Mouse (Mus musculus): ENCODE measurements around the gene Olfr520. TPM values are rescaled to one million over a fixed set of nuclear protein-coding genes. Genes with fewer than 3 reads are reported as not detected.

Olfr520 gene
- total and polyA plus RNA-seq, 2 experiments from 2014 or later: not detected

DNA sequence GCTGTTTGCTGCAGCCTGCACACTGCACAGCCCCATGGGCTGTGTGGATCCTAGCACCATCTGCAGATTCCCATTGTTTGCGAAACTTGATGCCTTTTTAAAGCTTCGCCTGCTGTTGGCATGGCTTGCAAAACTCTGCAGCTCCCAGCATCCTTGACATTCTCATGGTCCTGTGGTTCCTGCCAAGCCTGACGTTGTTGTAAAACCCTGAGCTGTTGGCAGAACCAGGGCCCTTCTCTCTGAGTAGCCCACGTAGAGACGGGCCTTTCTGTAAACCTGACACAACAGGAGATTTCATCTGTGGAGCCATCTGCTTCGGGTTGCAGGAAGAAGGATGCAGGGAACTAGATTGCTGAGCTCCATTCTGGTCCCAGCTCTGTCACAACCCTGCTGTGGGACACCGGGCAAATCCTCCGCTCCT, 21.8 kb upstream of the Olfr520 start:
- Histone ChIP-seq H3K9me3 (ENCODE audit: low read length) (no peaks in the 10 kb centered on the region), H3K27me3 (ENCODE audit: insufficient read depth, low read length) (no peaks in the 10 kb centered on the region), H3K4me1 (ENCODE audit: insufficient read depth, low read length) (no peaks in the 10 kb centered on the region), H3K27ac (ENCODE audit: low read depth, low read length) (no peak overlapping the region), H3K4me3 (ENCODE audit: low read depth, low read length) (no peak overlapping the region), H3K9ac (replicated peaks; ENCODE audit: low read length, poor library complexity, severe bottlenecking) (no peak overlapping the region), H3K4me2 (ENCODE audit: low read depth, low read length, poor library complexity, severe bottlenecking) (no peak overlapping the region), H3K36me3 (ENCODE audit: insufficient read depth, low read length) (no peaks in the 10 kb centered on the region)
- ATAC-seq (ENCODE audit: low FRiP score): no peak
- DNase-seq (ENCODE audit: low spot score): peak; percentile 47
- WGBS: 66% methylated on average over 8 of the region's 8 CpGs
- TF ChIP-seq CTCF (IDR thresholded peaks at IDR 0.05): no peak

GRCm38 (mm10) chr7:99708750-99709149, 21.3 kb upstream of the Olfr520 start:
- Histone ChIP-seq H3K4me1 (ENCODE audit: insufficient read depth, low read length) (no peaks in the 10 kb centered on the region), H3K27me3 (ENCODE audit: insufficient read depth, low read length) (no peaks in the 10 kb centered on the region), H3K9ac (replicated peaks; ENCODE audit: low read length, poor library complexity, severe bottlenecking) (no peak overlapping the region), H3K4me2 (ENCODE audit: low read depth, low read length, poor library complexity, severe bottlenecking) (no peak overlapping the region), H3K9me3 (ENCODE audit: low read length) (no peaks in the 10 kb centered on the region), H3K36me3 (ENCODE audit: insufficient read depth, low read length) (no peaks in the 10 kb centered on the region), H3K4me3 (ENCODE audit: low read depth, low read length) (no peak overlapping the region), H3K27ac (ENCODE audit: low read depth, low read length) (no peak overlapping the region)
- DNase-seq (ENCODE audit: low spot score): no peak
- 75% methylated on average over 5 of the region's 5 CpGs for WGBS
- no peak for ATAC-seq (ENCODE audit: low FRiP score)
- no peak for TF ChIP-seq CTCF (IDR thresholded peaks at IDR 0.05)

DNA sequence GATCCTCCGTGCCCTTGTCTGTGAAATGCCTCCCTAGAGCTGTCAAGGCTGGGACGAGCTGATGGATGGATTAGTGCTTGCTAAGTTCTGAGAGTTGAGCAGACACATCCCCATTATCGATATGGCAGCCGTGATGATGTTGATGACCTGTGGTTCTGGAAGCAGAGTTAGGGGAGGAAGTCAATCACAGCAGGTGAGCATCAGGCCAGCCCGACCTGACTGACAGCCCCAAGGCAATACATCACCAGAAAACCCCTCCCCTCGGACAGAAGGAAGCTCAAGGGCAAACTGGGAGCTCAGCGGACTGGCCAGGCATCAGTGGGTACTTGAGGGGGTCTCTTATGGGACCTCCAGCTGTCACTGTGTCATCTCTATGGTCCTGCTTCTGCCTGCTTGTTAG, 20.1 kb upstream of the Olfr520 start:
- Histone ChIP-seq H3K4me3 (ENCODE audit: low read depth, low read length) (no peak overlapping the region), H3K4me1 (ENCODE audit: insufficient read depth, low read length) (no peaks in the 10 kb centered on the region), H3K9ac (replicated peaks; ENCODE audit: low read length, poor library complexity, severe bottlenecking) (no peak overlapping the region), H3K27me3 (ENCODE audit: insufficient read depth, low read length) (no peaks in the 10 kb centered on the region), H3K27ac (ENCODE audit: low read depth, low read length) (no peak overlapping the region), H3K4me2 (ENCODE audit: low read depth, low read length, poor library complexity, severe bottlenecking) (no peak overlapping the region), H3K9me3 (ENCODE audit: low read length) (no peaks in the 10 kb centered on the region), H3K36me3 (ENCODE audit: insufficient read depth, low read length) (no peaks in the 10 kb centered on the region)
- DNase-seq (ENCODE audit: low spot score) (no peak), ATAC-seq (ENCODE audit: low FRiP score) (no peak)
- 79% methylated on average over 7 of the region's 7 CpGs for WGBS
- no peak for TF ChIP-seq CTCF (IDR thresholded peaks at IDR 0.05)

- TF ChIP-seq CTCF (IDR thresholded peaks at IDR 0.05): peak; percentile 80
- Histone ChIP-seq H3K4me1 (ENCODE audit: insufficient read depth, low read length) (no peaks in the 10 kb centered on the region), H3K36me3 (ENCODE audit: insufficient read depth, low read length) (no peaks in the 10 kb centered on the region), H3K9me3 (ENCODE audit: low read length) (no peaks in the 10 kb centered on the region), H3K4me3 (ENCODE audit: low read depth, low read length) (no peak overlapping the region), H3K9ac (replicated peaks; ENCODE audit: low read length, poor library complexity, severe bottlenecking) (no peak overlapping the region), H3K27me3 (ENCODE audit: insufficient read depth, low read length) (no peaks in the 10 kb centered on the region), H3K4me2 (ENCODE audit: low read depth, low read length, poor library complexity, severe bottlenecking) (no peak overlapping the region), H3K27ac (ENCODE audit: low read depth, low read length) (no peak overlapping the region)
- DNase-seq (ENCODE audit: low spot score) (peak; percentile 44), ATAC-seq (ENCODE audit: low FRiP score) (no peak)
- WGBS: 40% methylated on average over 1 of the region's 1 CpGs
These were observed 19.6 kb upstream of the Olfr520 start for GRCm38 (mm10) chr7:99710476-99710875.

DNA sequence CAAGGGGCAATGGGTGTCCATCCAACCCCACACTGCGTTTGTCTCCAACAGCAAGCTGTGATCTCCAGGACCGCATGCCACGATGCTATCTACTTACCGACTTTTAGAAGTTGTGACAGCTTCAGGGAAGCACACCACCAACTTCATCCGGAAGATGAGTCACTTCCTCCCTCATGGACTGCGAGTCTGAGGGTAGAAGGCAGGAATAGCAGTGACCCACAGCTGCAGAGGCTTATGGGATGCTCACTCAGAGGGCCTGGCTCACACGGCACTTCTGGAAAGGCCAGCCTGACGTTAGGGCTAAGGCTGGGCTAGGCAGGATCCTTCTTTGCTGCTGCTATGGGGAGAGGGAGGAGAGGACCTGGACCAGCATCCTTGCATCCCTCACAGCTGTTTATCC, 18.9 kb upstream of the Olfr520 start, which contains the start of gene Slco2b1:
Slco2b1 (minus strand) TSS at position 175 of the 400 bp plus-strand sequence.
- H3K4me3 ChIP-seq (ENCODE audit: low read depth, low read length): no peak within 1 kb of the TSS
- H3K9ac ChIP-seq (replicated peaks; ENCODE audit: low read length, poor library complexity, severe bottlenecking): no peak within 1 kb of the TSS
- 89% methylated on average over 8 of the region's 8 CpGs for WGBS
- no peak for ATAC-seq (ENCODE audit: low FRiP score)
- no peaks in the 10 kb centered on the region for H3K4me1 ChIP-seq (ENCODE audit: insufficient read depth, low read length)
- no peaks in the 10 kb centered on the region for H3K27me3 ChIP-seq (ENCODE audit: insufficient read depth, low read length)
- no peak for TF ChIP-seq CTCF (IDR thresholded peaks at IDR 0.05)
- DNase-seq (ENCODE audit: low spot score): no peak
- H3K27ac ChIP-seq (ENCODE audit: low read depth, low read length): no peak within 1 kb of the TSS
- H3K9me3 ChIP-seq (ENCODE audit: low read length): no peaks in the 10 kb centered on the region
- no peaks in the 10 kb centered on the region for H3K36me3 ChIP-seq (ENCODE audit: insufficient read depth, low read length)
- no peak within 1 kb of the TSS for H3K4me2 ChIP-seq (ENCODE audit: low read depth, low read length, poor library complexity, severe bottlenecking)

DNA sequence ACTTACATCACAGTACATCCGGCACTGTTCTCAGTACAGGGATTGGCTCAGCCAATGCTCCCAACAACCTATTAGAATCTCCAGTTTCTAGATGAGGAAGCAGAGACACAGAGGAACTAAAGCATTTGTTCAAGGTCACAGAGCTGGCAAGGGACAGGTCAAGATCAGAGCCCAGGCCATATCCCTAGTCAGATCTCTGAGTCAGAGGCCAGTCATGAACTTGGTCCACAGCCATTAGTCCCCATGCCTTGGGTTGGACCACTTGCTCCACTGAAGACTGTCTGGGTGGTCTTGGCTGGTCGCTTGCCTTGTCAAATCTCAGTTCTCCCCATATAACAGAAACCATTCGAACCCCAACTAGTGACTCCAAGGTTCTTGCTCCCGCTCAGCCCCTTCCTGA, 17.6 kb upstream of the Olfr520 start:
- Histone ChIP-seq H3K27me3 (ENCODE audit: insufficient read depth, low read length) (no peaks in the 10 kb centered on the region), H3K9me3 (ENCODE audit: low read length) (no peaks in the 10 kb centered on the region), H3K4me2 (ENCODE audit: low read depth, low read length, poor library complexity, severe bottlenecking) (no peak overlapping the region), H3K27ac (ENCODE audit: low read depth, low read length) (no peak overlapping the region), H3K36me3 (ENCODE audit: insufficient read depth, low read length) (no peaks in the 10 kb centered on the region), H3K4me3 (ENCODE audit: low read depth, low read length) (no peak overlapping the region), H3K9ac (replicated peaks; ENCODE audit: low read length, poor library complexity, severe bottlenecking) (no peak overlapping the region), H3K4me1 (ENCODE audit: insufficient read depth, low read length) (no peaks in the 10 kb centered on the region)
- WGBS: 92% methylated on average over 4 of the region's 4 CpGs
- ATAC-seq (ENCODE audit: low FRiP score) (no peak), DNase-seq (ENCODE audit: low spot score) (no peak)
- no peak for TF ChIP-seq CTCF (IDR thresholded peaks at IDR 0.05)
